Mouse (Mus musculus) kidney, adult 2 months (tissue): ENCODE data around the gene Gm11127.

Experiments used
- CTCF ChIP-seq: fragments of 200-500 bp; conservative IDR thresholded peaks from 2 replicates; pipeline ENCODE4 v1.5.1; 2011; ENCODE audit warnings: low read depth, mild to moderate bottlenecking, control low read depth, low read length, moderate library complexity, mixed read lengths; ENCODE audit not compliant: insufficient read depth, insufficient read length
- POLR2A ChIP-seq: fragments of 200-500 bp; IDR thresholded peaks from one replicate; pipeline ENCODE4 v1.6.1; 2011; ENCODE audit warnings: low read depth, low read length, control low read depth

DNA sequence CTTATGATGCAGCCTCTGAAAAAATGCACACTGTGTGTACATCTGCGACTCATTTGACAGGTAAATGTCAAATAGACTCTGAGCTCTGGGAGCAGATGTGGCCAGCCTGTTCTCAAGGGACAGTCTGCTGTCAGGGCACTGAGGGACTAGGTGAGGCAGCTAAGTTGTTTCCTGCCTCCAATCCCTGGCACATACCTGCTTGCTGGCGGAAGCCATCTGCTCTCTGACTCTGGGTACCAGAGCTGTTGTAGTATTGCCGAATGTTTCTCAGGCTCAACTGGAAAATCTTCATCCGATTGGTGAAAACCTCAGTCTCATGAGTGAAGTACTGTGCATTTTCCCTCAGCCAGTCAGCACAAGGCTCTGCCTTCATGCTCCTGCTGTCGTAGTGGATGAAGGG is 41.1 kb downstream of the Gm11127 start:
- TF ChIP-seq CTCF (no peak), POLR2A (no peak)
